Mouse (Mus musculus): Measurements from ENCODE around the gene Otub2. TPM values are rescaled to one million over a fixed set of nuclear protein-coding genes. Genes with fewer than 3 reads are reported as not detected.

The Otub2 gene
- polyA plus RNA-seq, 1 experiment from 2014 or later, result 22.5 TPM

DNA sequence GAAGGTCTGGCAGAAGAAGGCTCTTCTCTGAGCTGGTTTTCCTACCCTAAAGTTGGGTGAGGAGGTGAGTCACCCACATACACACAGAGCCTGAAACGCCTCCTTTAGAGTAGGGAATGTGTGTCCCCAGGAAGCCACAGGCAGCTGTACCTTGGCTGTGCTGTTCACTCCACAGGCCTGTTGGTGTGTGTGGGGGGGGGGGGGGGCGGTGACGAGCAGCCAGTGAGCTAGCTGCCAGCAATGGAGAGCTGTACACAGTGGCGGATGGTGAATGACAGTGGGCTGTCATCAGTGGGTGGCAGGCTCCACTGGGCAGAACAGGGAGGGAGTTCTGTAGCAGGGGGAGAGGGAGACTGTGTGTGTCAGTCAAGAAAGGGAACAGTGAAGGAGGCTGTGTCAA is 11.7 kb upstream of the Otub2 start:
- Histone ChIP-seq H3K4me1 (peaks cover 18% of the 10 kb centered on the region), H3K4me3 (no peak overlapping the region), H3K27ac (0 out of 2 replicates have a peak overlapping the region, but pooled peaks have one; percentile 19), H3K9me3 (no peaks in the 10 kb centered on the region), H3K27me3 (ENCODE audit: insufficient read depth, poor library complexity, severe bottlenecking) (no peaks in the 10 kb centered on the region), H3K36me3 (no peaks in the 10 kb centered on the region)
- WGBS, result 69% methylated on average over 4 of the region's 4 CpGs
- no peak for DNase-seq (ENCODE audit: low spot score)

GRCm38 (mm10) chr12:103380226-103380625 is 8.3 kb upstream of the Otub2 start:
- Histone ChIP-seq H3K9me3 (no peaks in the 10 kb centered on the region), H3K36me3 (no peaks in the 10 kb centered on the region), H3K27me3 (ENCODE audit: insufficient read depth, poor library complexity, severe bottlenecking) (no peaks in the 10 kb centered on the region), H3K4me1 (peaks cover 5% of the 10 kb centered on the region; the same call in 1 of the 2 replicates), H3K4me3 (no peak overlapping the region), H3K27ac (no peak overlapping the region)
- DNase-seq (ENCODE audit: low spot score), result no peak
- 77% methylated on average over 4 of the region's 4 CpGs for WGBS

- H3K9me3 ChIP-seq, result no peaks in the 10 kb centered on the region
- peak overlapping the region; percentile 76 for H3K4me3 ChIP-seq
- H3K36me3 ChIP-seq, result no peaks in the 10 kb centered on the region
- H3K4me1 ChIP-seq, result peaks cover 55% of the 10 kb centered on the region
- peak overlapping the region; percentile 94 for H3K27ac ChIP-seq
- WGBS, result 42% methylated on average over 2 of the region's 2 CpGs
- DNase-seq (ENCODE audit: low spot score), result no peak
- H3K27me3 ChIP-seq (ENCODE audit: insufficient read depth, poor library complexity, severe bottlenecking), result no peaks in the 10 kb centered on the region
Measured at GRCm38 (mm10) chr12:103389348-103389727, 856 bp downstream of the Otub2 start.

DNA sequence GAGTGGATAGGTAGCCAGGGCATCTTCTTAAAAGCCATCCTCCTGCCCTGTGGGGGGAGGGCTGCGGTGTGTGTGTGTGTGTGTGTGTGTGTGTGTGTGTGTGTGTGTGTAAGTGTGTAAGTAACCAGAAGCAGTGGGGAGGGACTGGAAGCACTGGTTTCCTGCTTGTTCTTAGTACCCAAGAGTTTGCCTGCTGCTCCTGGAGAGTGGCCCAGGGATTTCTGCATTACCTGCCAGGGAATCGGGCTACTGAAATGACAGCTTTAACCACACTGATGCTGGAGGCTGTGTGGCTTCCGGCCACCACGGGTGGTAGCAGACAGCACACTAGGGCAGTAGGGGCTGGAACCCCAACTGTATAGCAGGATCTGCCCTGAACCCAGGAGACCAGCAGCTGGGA is 1.5 kb downstream of the Otub2 start:
- Histone ChIP-seq H3K27me3 (ENCODE audit: insufficient read depth, poor library complexity, severe bottlenecking) (no peaks in the 10 kb centered on the region), H3K27ac (peak overlapping the region; percentile 94)
- 68% methylated on average over 4 of the region's 4 CpGs for WGBS

GRCm38 (mm10) chr12:103391098-103391497 is 2.6 kb downstream of the Otub2 start:
- no peaks in the 10 kb centered on the region for H3K36me3 ChIP-seq
- peak overlapping the region; percentile 94 for H3K27ac ChIP-seq
- no peaks in the 10 kb centered on the region for H3K27me3 ChIP-seq (ENCODE audit: insufficient read depth, poor library complexity, severe bottlenecking)
- no peak for DNase-seq (ENCODE audit: low spot score)
- H3K9me3 ChIP-seq, result no peaks in the 10 kb centered on the region
- H3K4me3 ChIP-seq, result peak overlapping the region; percentile 76
- WGBS, result 54% methylated on average over 7 of the region's 7 CpGs
- H3K4me1 ChIP-seq, result peaks cover 67% of the 10 kb centered on the region

More for the DNA sequence above, 1.5 kb downstream of the Otub2 start:
- Histone ChIP-seq H3K4me1 (peaks cover 56% of the 10 kb centered on the region), H3K4me3 (peak overlapping the region; percentile 76), H3K36me3 (no peaks in the 10 kb centered on the region), H3K9me3 (no peaks in the 10 kb centered on the region)
- no peak for DNase-seq (ENCODE audit: low spot score)

DNA sequence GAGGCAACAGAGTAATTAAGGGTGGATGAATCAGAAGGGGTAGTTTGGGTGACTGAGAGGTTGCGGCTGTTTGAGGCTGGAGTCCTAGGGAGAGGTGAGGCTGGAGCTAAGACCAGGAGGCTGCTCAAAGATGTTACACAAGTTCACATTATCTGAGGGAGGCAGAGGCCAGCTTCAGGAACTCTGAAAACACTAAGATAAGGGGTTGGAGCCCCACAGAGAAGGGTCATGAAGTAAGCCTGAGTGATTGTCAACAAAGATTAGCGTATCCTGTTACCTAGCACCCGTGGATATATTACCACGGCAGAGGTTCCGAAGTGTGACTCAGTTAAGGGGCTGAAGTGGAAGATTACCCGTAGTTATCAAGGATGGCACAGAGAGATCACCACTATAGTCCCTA is 5.0 kb downstream of the Otub2 start:
- peak overlapping the region; percentile 94 for H3K27ac ChIP-seq

DNA sequence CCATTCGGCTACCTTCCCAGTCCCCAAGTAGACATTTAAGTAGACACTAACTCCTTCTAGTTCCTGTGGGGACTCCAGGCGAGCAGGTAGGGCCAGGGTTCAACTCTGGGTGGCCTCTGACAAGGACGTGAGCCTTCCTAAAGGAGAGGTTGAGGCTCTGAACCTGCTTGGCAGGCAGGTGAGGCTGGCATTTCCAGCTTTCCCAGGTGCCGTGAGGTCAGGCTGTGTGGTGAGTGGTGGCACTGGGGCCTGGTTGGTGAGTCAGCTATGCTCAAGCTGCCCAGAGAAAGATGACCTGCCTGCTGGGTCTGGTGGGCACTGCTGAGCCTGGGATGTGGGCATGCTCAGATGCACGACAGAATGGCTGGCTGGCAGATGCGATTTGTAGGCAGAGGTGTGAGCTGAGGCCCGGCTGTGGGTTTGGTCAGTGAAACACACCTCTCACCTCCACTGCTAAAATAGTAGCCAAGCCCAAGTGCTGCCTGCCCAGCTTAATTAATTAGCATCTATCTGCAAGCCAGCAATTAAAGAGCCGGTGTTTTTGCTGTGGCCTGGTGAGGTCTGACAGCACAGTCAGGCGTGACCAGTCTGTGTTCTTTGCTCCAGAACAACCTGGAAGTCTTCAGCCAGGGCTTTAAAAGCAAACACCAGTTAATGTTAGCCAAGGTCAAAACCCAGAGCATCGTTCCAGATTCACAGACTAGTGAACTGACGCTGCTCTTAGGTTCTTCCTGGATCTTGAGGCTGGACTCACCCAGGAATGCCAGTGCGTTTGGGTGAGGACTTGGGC is 7.2 kb downstream of the Otub2 start:
- Histone ChIP-seq H3K27ac (peak overlapping the region; percentile 52; the same call in 1 of the 2 replicates), H3K36me3 (0 out of 2 replicates have a peak, but pooled peaks cover 3% of the 10 kb centered on the region), H3K27me3 (ENCODE audit: insufficient read depth, poor library complexity, severe bottlenecking) (no peaks in the 10 kb centered on the region), H3K4me1 (peaks cover 64% of the 10 kb centered on the region), H3K9me3 (no peaks in the 10 kb centered on the region), H3K4me3 (no peak overlapping the region)
- DNase-seq (ENCODE audit: low spot score), result no peak
- WGBS, result 75% methylated on average over 12 of the region's 12 CpGs

More for the DNA sequence above, 5.0 kb downstream of the Otub2 start:
- WGBS, result 14% methylated on average over 6 of the region's 6 CpGs
- no peak overlapping the region for H3K4me3 ChIP-seq
- H3K27me3 ChIP-seq (ENCODE audit: insufficient read depth, poor library complexity, severe bottlenecking), result no peaks in the 10 kb centered on the region
- H3K4me1 ChIP-seq, result peaks cover 81% of the 10 kb centered on the region
- peak; percentile 87 for DNase-seq (ENCODE audit: low spot score)
- H3K9me3 ChIP-seq, result no peaks in the 10 kb centered on the region
- no peaks in the 10 kb centered on the region for H3K36me3 ChIP-seq

DNA sequence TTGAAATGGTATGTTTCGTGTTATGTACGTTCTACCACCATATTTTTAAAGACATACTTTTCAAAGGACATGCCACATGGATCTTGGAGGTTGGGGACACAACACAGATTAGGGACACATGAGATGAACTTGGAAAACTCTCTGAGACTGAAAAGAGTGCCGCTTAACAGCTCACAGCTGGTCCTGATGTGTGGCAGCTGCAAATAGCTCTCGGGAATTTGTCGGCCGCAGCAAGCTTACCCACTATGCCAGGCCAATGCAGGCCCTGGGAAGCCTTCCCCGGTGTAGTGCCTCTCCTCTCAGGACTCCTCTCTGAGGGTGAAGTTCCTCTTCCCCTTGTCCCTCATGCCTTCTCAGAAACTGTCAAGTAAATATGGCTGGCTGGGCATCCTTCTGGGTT is 8.3 kb downstream of the Otub2 start:
- Histone ChIP-seq H3K4me3 (no peak overlapping the region), H3K27me3 (ENCODE audit: insufficient read depth, poor library complexity, severe bottlenecking) (no peaks in the 10 kb centered on the region), H3K36me3 (peaks cover 10% of the 10 kb centered on the region; the same call in 1 of the 2 replicates), H3K27ac (0 out of 2 replicates have a peak overlapping the region, but pooled peaks have one; percentile 25), H3K4me1 (peaks cover 53% of the 10 kb centered on the region), H3K9me3 (no peaks in the 10 kb centered on the region)
- WGBS, result 65% methylated on average over 7 of the region's 7 CpGs
- no peak for DNase-seq (ENCODE audit: low spot score)

DNA sequence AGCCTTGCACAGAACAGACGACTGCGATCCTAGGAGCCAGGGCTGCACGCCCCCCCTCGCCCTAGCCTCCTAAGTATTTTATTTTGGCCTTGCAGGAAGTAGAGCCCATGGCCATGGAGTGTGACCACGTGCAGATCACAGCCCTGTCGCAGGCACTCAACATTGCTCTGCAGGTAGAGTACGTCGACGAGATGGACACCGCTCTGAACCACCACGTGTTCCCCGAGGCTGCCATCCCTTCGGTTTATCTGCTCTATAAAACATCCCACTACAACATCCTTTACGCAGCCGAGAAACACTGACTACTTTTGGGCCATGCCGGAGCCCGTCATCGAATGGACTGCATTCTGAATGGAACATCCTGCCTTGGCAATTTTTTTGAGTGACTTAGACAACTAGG is 15.6 kb downstream of the Otub2 start:
- no peaks in the 10 kb centered on the region for H3K9me3 ChIP-seq
- no peak overlapping the region for H3K4me3 ChIP-seq
- peaks cover 4% of the 10 kb centered on the region for H3K4me1 ChIP-seq
- DNase-seq (ENCODE audit: low spot score), result no peak
- H3K36me3 ChIP-seq, result peaks cover 76% of the 10 kb centered on the region
- H3K27ac ChIP-seq, result no peak overlapping the region
- 85% methylated on average over 18 of the region's 18 CpGs for WGBS
- H3K27me3 ChIP-seq (ENCODE audit: insufficient read depth, poor library complexity, severe bottlenecking), result no peaks in the 10 kb centered on the region

DNA sequence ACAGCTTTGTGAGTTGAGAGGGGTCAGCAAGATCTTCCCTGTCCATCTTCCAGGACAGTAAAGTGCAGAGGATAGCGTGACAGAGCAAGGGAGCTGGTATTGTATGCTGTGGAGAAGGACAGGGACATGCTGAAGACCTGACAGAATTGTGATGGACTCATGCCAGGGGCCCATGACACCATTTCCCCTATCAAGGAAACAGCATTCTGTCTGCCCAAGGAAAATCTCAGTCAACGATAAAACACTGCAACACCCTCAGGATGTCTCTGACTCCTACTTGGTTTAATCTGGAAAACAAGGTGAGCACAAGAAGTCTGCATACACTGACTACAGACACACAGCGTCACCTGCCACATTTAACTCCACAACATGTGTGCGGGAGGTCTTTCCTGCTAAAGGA is 19.2 kb downstream of the Otub2 start, which contains the start of gene 9330161L09Rik:
Gene 9330161L09Rik, minus strand, starts transcription at position 101 of the 400 bp plus-strand sequence.
- Histone ChIP-seq H3K27me3 (ENCODE audit: insufficient read depth, poor library complexity, severe bottlenecking) (no peaks in the 10 kb centered on the region), H3K4me1 (no peaks in the 10 kb centered on the region), H3K36me3 (peaks cover 95% of the 10 kb centered on the region), H3K4me3 (no peak within 1 kb of the TSS), H3K27ac (no peak within 1 kb of the TSS), H3K9me3 (no peaks in the 10 kb centered on the region)
- 92% methylated on average over 4 of the region's 4 CpGs for WGBS
- no peak for DNase-seq (ENCODE audit: low spot score)

- peaks cover 95% of the 10 kb centered on the region for H3K36me3 ChIP-seq
- no peak for DNase-seq (ENCODE audit: low spot score)
- H3K4me1 ChIP-seq, result no peaks in the 10 kb centered on the region
- H3K27me3 ChIP-seq (ENCODE audit: insufficient read depth, poor library complexity, severe bottlenecking), result no peaks in the 10 kb centered on the region
- H3K27ac ChIP-seq, result no peak overlapping the region
- 90% methylated on average over 10 of the region's 10 CpGs for WGBS
- no peak overlapping the region for H3K4me3 ChIP-seq
- H3K9me3 ChIP-seq, result no peaks in the 10 kb centered on the region
Measured at GRCm38 (mm10) chr12:103408144-103408543, 19.7 kb downstream of the Otub2 start.

DNA sequence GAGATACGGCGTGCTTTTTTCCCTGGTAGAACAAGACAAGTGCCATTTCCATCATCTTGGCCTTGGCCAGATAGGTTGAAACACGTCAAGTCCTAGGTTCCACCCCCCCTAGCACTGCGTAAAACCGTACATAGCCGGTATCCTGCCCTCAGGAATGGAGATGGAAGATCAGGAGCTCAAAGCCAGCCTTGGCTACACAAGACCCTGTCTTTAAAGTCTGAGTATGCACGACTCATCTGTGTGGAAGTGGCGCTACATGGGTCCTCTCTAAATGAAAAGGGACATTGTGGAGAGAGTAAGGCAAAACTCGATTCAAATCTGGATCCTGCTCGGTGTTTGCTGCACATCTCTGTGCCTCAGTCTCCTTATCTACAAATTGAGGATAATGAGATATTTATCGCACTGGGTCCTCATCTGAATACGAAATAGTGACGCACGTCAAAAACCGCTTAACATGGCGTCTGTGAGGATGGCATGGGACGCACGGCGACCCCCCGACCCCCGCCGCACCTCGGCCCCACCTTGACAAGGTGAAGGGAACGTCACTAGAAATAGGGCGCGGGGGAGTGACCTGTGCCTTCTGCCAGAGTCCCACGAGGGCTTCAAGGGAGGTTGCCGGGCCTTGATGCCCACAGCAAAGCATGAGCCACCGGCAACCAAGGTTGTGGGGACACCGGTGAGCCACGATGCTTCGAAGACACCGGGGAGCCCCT is 36.7 kb downstream of the Otub2 start:
- Histone ChIP-seq H3K27me3 (ENCODE audit: insufficient read depth, poor library complexity, severe bottlenecking) (no peaks in the 10 kb centered on the region), H3K27ac (peak overlapping the region; percentile 89), H3K9me3 (no peaks in the 10 kb centered on the region), H3K36me3 (peaks cover 11% of the 10 kb centered on the region), H3K4me1 (peaks cover 21% of the 10 kb centered on the region; the same call in 1 of the 2 replicates), H3K4me3 (peak overlapping the region; percentile 96)
- no peak for DNase-seq (ENCODE audit: low spot score)
- WGBS, result 8% methylated on average over 33 of the region's 33 CpGs
